Mouse (Mus musculus) bone marrow, adult 2 months (tissue): ENCODE data around the gene Slit3. TPM values are rescaled to one million over a fixed set of nuclear protein-coding genes. Genes with fewer than 3 reads are reported as not detected.

Source experiments
- H3K27ac ChIP-seq: fragments of 200-500 bp; 2 replicates; pipeline ENCODE4 v1.5.1; 2012; ENCODE audit warnings: low read depth, mild to moderate bottlenecking, control low read depth, inconsistent platforms, low read length; ENCODE audit not compliant: control insufficient read depth, poor library complexity, insufficient read depth
- H3K4me1 ChIP-seq: fragments of 200-500 bp; 2 replicates; pipeline ENCODE4 v1.6.1; 2011; ENCODE audit warnings: low read length; ENCODE audit not compliant: control insufficient read depth, insufficient read depth
- H3K4me3 ChIP-seq: fragments of 200-500 bp; replicated peaks from 2 replicates; pipeline ENCODE3; 2011; ENCODE audit warnings: mild to moderate bottlenecking, low read depth, low read length, control low read depth; ENCODE audit not compliant: control insufficient read depth
- CTCF ChIP-seq: fragments of 200-500 bp; IDR thresholded peaks from 2 replicates; pipeline ENCODE4 v1.5.1; 2011; ENCODE audit warnings: low read length, control low read depth; ENCODE audit not compliant: control insufficient read depth, insufficient read depth
- POLR2A ChIP-seq: fragments of 200-500 bp; IDR thresholded peaks from 2 replicates; pipeline ENCODE4 v1.6.1; 2011; ENCODE audit warnings: low read depth, mild to moderate bottlenecking, control low read depth, low read length, borderline replicate concordance; ENCODE audit not compliant: control insufficient read depth
- WGBS: fragments of 180-500 bp; shearing (Covaris S2); methylation state at CpG from one replicate; pipeline ENCODE4 v1.1.7; 2018; 5-methylcytosine and 5-hydroxymethylcytosine counted together
- polyA plus RNA-seq: library from polyadenylated mRNA; stranded (reverse); fragments of >200 nt; gene quantifications from 2 replicates; pipeline ENCODE4 v1.2.4, GENCODE M21; 2011; ENCODE audit warnings: low replicate concordance; ENCODE audit not compliant: missing spikeins, insufficient read depth, insufficient read length

Gene Slit3
- polyA plus RNA-seq, 1 experiment, result 2.0 TPM

- TF ChIP-seq CTCF (no peak), POLR2A (no peak)
- Histone ChIP-seq H3K4me3 (no peak overlapping the region), H3K27ac (no peak overlapping the region), H3K4me1 (no peaks in the 10 kb centered on the region)
- WGBS, result 71% methylated on average over 5 of the region's 5 CpGs
Measured at GRCm38 (mm10) chr11:35491701-35492100, 370.7 kb downstream of the Slit3 start.

GRCm38 (mm10) chr11:35496874-35497273 lies 375.9 kb downstream of the Slit3 start:
- H3K4me1 ChIP-seq, result no peaks in the 10 kb centered on the region
- no peak overlapping the region for H3K4me3 ChIP-seq
- TF ChIP-seq POLR2A (no peak), CTCF (no peak)
- 83% methylated on average over 10 of the region's 10 CpGs for WGBS
- H3K27ac ChIP-seq, result no peak overlapping the region

- no peak for TF ChIP-seq CTCF
- no peak for TF ChIP-seq POLR2A
- 88% methylated on average over 8 of the region's 8 CpGs for WGBS
- H3K4me3 ChIP-seq, result no peak overlapping the region
- H3K4me1 ChIP-seq, result no peaks in the 10 kb centered on the region
- no peak overlapping the region for H3K27ac ChIP-seq
Measured at GRCm38 (mm10) chr11:35497961-35498360, 376.9 kb downstream of the Slit3 start.

GRCm38 (mm10) chr11:35502128-35502527 lies 381.1 kb downstream of the Slit3 start:
- H3K4me3 ChIP-seq, result no peak overlapping the region
- WGBS, result 15% methylated on average over 3 of the region's 3 CpGs
- no peaks in the 10 kb centered on the region for H3K4me1 ChIP-seq
- no peak for TF ChIP-seq POLR2A
- no peak for TF ChIP-seq CTCF
- no peak overlapping the region for H3K27ac ChIP-seq

GRCm38 (mm10) chr11:35504051-35504450 lies 383.0 kb downstream of the Slit3 start:
- Histone ChIP-seq H3K4me3 (no peak overlapping the region), H3K27ac (no peak overlapping the region), H3K4me1 (no peaks in the 10 kb centered on the region)
- 67% methylated on average over 5 of the region's 5 CpGs for WGBS
- TF ChIP-seq CTCF (no peak), POLR2A (no peak)

GRCm38 (mm10) chr11:35504916-35505315 lies 383.9 kb downstream of the Slit3 start:
- Histone ChIP-seq H3K4me1 (no peaks in the 10 kb centered on the region), H3K4me3 (no peak overlapping the region), H3K27ac (no peak overlapping the region)
- TF ChIP-seq CTCF (no peak), POLR2A (no peak)
- 55% methylated on average over 8 of the region's 8 CpGs for WGBS

- Histone ChIP-seq H3K27ac (no peak overlapping the region), H3K4me3 (no peak overlapping the region), H3K4me1 (no peaks in the 10 kb centered on the region)
- TF ChIP-seq CTCF (no peak), POLR2A (no peak)
- 3% methylated on average over 4 of the region's 4 CpGs for WGBS
Measured at GRCm38 (mm10) chr11:35505316-35505715, 384.3 kb downstream of the Slit3 start.

GRCm38 (mm10) chr11:35505817-35506216 lies 384.8 kb downstream of the Slit3 start:
- 17% methylated on average over 9 of the region's 9 CpGs for WGBS
- H3K4me1 ChIP-seq, result no peaks in the 10 kb centered on the region
- H3K27ac ChIP-seq, result no peak overlapping the region
- TF ChIP-seq POLR2A (no peak), CTCF (no peak)
- no peak overlapping the region for H3K4me3 ChIP-seq

GRCm38 (mm10) chr11:35507781-35508390 lies 386.9 kb downstream of the Slit3 start:
- Histone ChIP-seq H3K4me3 (no peak overlapping the region), H3K4me1 (no peaks in the 10 kb centered on the region), H3K27ac (no peak overlapping the region)
- TF ChIP-seq CTCF, result no peak
- TF ChIP-seq POLR2A, result no peak
- WGBS, result 78% methylated on average over 9 of the region's 9 CpGs
